Comparison of ENCODE assay signal across 8 mouse cellular contexts in the genomic region with DNA sequence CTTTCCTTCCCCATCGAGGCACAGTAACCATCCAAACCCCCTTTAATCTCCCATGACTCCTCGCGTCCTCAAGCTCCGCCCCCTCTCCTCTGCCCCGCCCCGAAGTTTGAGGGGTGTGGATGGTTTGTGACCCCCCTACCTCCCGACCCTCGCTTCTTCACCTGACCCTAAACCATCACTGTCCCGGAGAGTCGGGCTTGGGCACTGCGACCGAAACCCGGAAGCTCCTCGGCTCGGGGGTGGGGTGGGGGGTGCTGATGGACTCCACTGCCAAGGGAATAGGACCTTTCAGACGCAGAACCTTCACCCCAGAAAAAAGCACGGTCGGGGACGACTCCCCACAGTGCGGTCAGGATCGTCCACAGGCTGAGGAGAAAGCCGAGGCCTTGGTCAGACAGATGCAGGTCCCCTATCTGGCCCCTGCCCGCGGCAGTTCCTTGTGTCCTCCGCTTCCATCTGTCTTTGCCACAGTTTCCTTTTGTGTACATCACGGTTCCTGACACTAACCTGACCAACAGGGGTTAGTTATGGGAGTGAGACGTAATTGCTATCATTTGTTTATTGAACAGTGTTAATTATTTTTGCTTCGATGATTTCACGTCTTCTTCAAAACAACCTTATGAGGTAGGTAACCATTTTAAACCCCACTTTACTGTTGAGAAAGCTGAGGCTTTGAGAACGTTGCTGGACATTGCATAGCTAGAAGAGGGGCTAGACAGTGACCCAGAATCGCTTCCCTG. TPM values are rescaled to one million over a fixed set of nuclear protein-coding genes. Genes with fewer than 3 reads are reported as not detected.
A peak's percentile ranks its signal among the peaks of the same experiment; 100 is the strongest.
DNase-seq lines count a peak whose midpoint lies in the region; ATAC-seq and TF ChIP-seq lines count a peak whose summit lies in the region.

No protein-coding gene starts in this region.

- DNase-seq in frontal cortex, postnatal 14 days (ENCODE audit: low spot score in 2 of 2), result no peak
- DNase-seq in spleen, adult 2 months (ENCODE audit: low read depth in 1 of 2, low spot score in 2 of 2), result no peak
- DNase-seq in spleen, postnatal 36 days (ENCODE audit: low spot score in 2 of 2), result no peak
- DNase-seq in hindbrain, embryonic 14.5 days (ENCODE audit: low spot score), result no peak
- no peak for DNase-seq in frontal cortex, adult 2 months (ENCODE audit: extremely low spot score in 1 of 2, low spot score in 1 of 2)
- no peak for DNase-seq in urinary bladder, postnatal 25 days (ENCODE audit: low spot score)

- TF ChIP-seq POLR2A in spleen, adult 2 months (IDR thresholded peaks at IDR 0.05; ENCODE audit: low read depth, low read length), result no peak

- peak overlapping the region; percentile 86 for H3K4me3 ChIP-seq in spleen, adult 2 months (ENCODE audit: extremely low read depth, insufficient read depth, insufficient read length)
- H3K4me3 ChIP-seq in hindbrain, embryonic 14.5 days (replicated peaks; ENCODE audit: low read length), result peak overlapping the region; percentile 63
- H3K4me3 ChIP-seq in midbrain, embryonic 12.5 days, result peak overlapping the region; percentile 71

- H3K4me2 ChIP-seq in hindbrain, embryonic 14.5 days (replicated peaks), result peak overlapping the region; percentile 71
- H3K4me2 ChIP-seq in midbrain, embryonic 12.5 days (replicated peaks), result peak overlapping the region; percentile 60

- peak overlapping the region; percentile 77 for H3K9ac ChIP-seq in hindbrain, embryonic 14.5 days
- H3K9ac ChIP-seq in midbrain, embryonic 12.5 days (replicated peaks), result peak overlapping the region; percentile 68

- no peaks in the 10 kb centered on the region for H3K9me3 ChIP-seq in hindbrain, embryonic 14.5 days (ENCODE audit: control insufficient read depth, low read length)
- H3K9me3 ChIP-seq in midbrain, embryonic 12.5 days, result no peaks in the 10 kb centered on the region

- no peak for TF ChIP-seq CTCF in spleen, adult 2 months (IDR thresholded peaks at IDR 0.05; ENCODE audit: extremely low read depth, insufficient read depth, insufficient read length, insufficient replicate concordance)

- ATAC-seq in frontal cortex, adult (ENCODE audit: low TSS enrichment), result peak; percentile 35
- peak; percentile 75 for ATAC-seq in hindbrain, embryonic 14.5 days (ENCODE audit: low FRiP score)
- ATAC-seq in midbrain, embryonic 12.5 days (ENCODE audit: low FRiP score, low read depth), result peak; percentile 71

- H3K4me1 ChIP-seq in spleen, adult 2 months (ENCODE audit: control insufficient read depth, insufficient read depth, insufficient read length), result peaks cover 6% of the 10 kb centered on the region; the same call in 1 of the 2 replicates
- peaks cover 12% of the 10 kb centered on the region for H3K4me1 ChIP-seq in hindbrain, embryonic 14.5 days (replicated peaks; ENCODE audit: control insufficient read depth, insufficient read depth, low read length)
- H3K4me1 ChIP-seq in midbrain, embryonic 12.5 days, result peaks cover 15% of the 10 kb centered on the region

- peaks cover 12% of the 10 kb centered on the region for H3K36me3 ChIP-seq in spleen, adult 2 months (ENCODE audit: control insufficient read depth, insufficient read depth, low read length)
- H3K36me3 ChIP-seq in hindbrain, embryonic 14.5 days (replicated peaks; ENCODE audit: control insufficient read depth, insufficient read depth), result peaks cover 31% of the 10 kb centered on the region
- H3K36me3 ChIP-seq in midbrain, embryonic 12.5 days, result peaks cover 31% of the 10 kb centered on the region

- H3K27ac ChIP-seq in spleen, adult 2 months (ENCODE audit: insufficient read depth, low read length), result peak overlapping the region; percentile 79
- peak overlapping the region; percentile 82 for H3K27ac ChIP-seq in hindbrain, embryonic 14.5 days
- H3K27ac ChIP-seq in midbrain, embryonic 12.5 days (replicated peaks), result peak overlapping the region; percentile 69

- WGBS in spleen, adult 2 months, result 3% methylated on average over 31 of the region's 31 CpGs
- WGBS in hindbrain, embryonic 14.5 days, result 5% methylated on average over 31 of the region's 31 CpGs
- 6% methylated on average over 31 of the region's 31 CpGs for WGBS in midbrain, embryonic 12.5 days

- no peaks in the 10 kb centered on the region for H3K27me3 ChIP-seq in spleen, adult 2 months (ENCODE audit: control insufficient read depth, insufficient read depth, low read length)
- no peaks in the 10 kb centered on the region for H3K27me3 ChIP-seq in hindbrain, embryonic 14.5 days (ENCODE audit: control insufficient read depth, insufficient read depth, low read length)
- no peaks in the 10 kb centered on the region for H3K27me3 ChIP-seq in midbrain, embryonic 12.5 days

RNA-seq across cellular contexts. Expression of gene Tmub2, which starts 0.5 kb away (rescaled TPM):
- polyA plus RNA-seq in spleen, adult 2 months (2012; rRNA removed), result 31.6 and 41.1 TPM in 2 replicates
- polyA plus RNA-seq in hindbrain, embryonic 14.5 days (2014; fragmentation: Nextera tagmentation; extraction: Ambion mirVana), result 74.3 and 77.8 TPM in 2 replicates
- 65.5 and 69.4 TPM in 2 replicates for polyA plus RNA-seq in midbrain, embryonic 12.5 days (2016; fragmentation: Nextera tagmentation; extraction: Ambion mirVana)
- 82.5 and 85.4 TPM in 2 replicates for polyA plus RNA-seq in frontal cortex, adult 2 months (2012; rRNA removed)

RNA-seq across cellular contexts. Expression of gene Atxn7l3, which starts 11.2 kb away (rescaled TPM):
- 39.8 and 45.1 TPM in 2 replicates for polyA plus RNA-seq in spleen, adult 2 months (2012; rRNA removed)
- 37.3 and 37.5 TPM in 2 replicates for polyA plus RNA-seq in hindbrain, embryonic 14.5 days (2014; fragmentation: Nextera tagmentation; extraction: Ambion mirVana)
- polyA plus RNA-seq in midbrain, embryonic 12.5 days (2016; fragmentation: Nextera tagmentation; extraction: Ambion mirVana), result 24.7 and 26.6 TPM in 2 replicates
- polyA plus RNA-seq in frontal cortex, adult 2 months (2012; rRNA removed), result 142 and 147 TPM in 2 replicates

RNA-seq across cellular contexts. Expression of gene Asb16, which starts 16.7 kb away (rescaled TPM):
- polyA plus RNA-seq in spleen, adult 2 months (2012; rRNA removed), result 0.13 and 0.19 TPM in 2 replicates
- polyA plus RNA-seq in hindbrain, embryonic 14.5 days (2014; fragmentation: Nextera tagmentation; extraction: Ambion mirVana), result 0.07 and 0.18 TPM in 2 replicates
- not detected in 2 replicates for polyA plus RNA-seq in midbrain, embryonic 12.5 days (2016; fragmentation: Nextera tagmentation; extraction: Ambion mirVana)
- 2.3 and 2.7 TPM in 2 replicates for polyA plus RNA-seq in frontal cortex, adult 2 months (2012; rRNA removed)

RNA-seq across cellular contexts. Expression of gene Ubtf, which starts 34.3 kb away (rescaled TPM):
- polyA plus RNA-seq in spleen, adult 2 months (2012; rRNA removed), result 29.9 and 30.7 TPM in 2 replicates
- polyA plus RNA-seq in hindbrain, embryonic 14.5 days (2014; fragmentation: Nextera tagmentation; extraction: Ambion mirVana), result 70.0 and 76.0 TPM in 2 replicates
- polyA plus RNA-seq in midbrain, embryonic 12.5 days (2016; fragmentation: Nextera tagmentation; extraction: Ambion mirVana), result 102 and 121 TPM in 2 replicates
- polyA plus RNA-seq in frontal cortex, adult 2 months (2012; rRNA removed), result 96.7 and 99.3 TPM in 2 replicates

RNA-seq across cellular contexts. Expression of gene BC030867, which starts 36.6 kb away (rescaled TPM):
- 1.9 and 4.5 TPM in 2 replicates for polyA plus RNA-seq in spleen, adult 2 months (2012; rRNA removed)
- 1.8 and 2.9 TPM in 2 replicates for polyA plus RNA-seq in hindbrain, embryonic 14.5 days (2014; fragmentation: Nextera tagmentation; extraction: Ambion mirVana)
- 11.8 and 15.2 TPM in 2 replicates for polyA plus RNA-seq in midbrain, embryonic 12.5 days (2016; fragmentation: Nextera tagmentation; extraction: Ambion mirVana)
- polyA plus RNA-seq in frontal cortex, adult 2 months (2012; rRNA removed), result 1.2 and 1.9 TPM in 2 replicates
